Mouse (Mus musculus): ENCODE measurements around the gene Lax1. TPM values are rescaled to one million over a fixed set of nuclear protein-coding genes. Genes with fewer than 3 reads are reported as not detected.

The Lax1 gene
- polyA plus RNA-seq, 1 experiment from 2014 or later, result 0.81 TPM

DNA sequence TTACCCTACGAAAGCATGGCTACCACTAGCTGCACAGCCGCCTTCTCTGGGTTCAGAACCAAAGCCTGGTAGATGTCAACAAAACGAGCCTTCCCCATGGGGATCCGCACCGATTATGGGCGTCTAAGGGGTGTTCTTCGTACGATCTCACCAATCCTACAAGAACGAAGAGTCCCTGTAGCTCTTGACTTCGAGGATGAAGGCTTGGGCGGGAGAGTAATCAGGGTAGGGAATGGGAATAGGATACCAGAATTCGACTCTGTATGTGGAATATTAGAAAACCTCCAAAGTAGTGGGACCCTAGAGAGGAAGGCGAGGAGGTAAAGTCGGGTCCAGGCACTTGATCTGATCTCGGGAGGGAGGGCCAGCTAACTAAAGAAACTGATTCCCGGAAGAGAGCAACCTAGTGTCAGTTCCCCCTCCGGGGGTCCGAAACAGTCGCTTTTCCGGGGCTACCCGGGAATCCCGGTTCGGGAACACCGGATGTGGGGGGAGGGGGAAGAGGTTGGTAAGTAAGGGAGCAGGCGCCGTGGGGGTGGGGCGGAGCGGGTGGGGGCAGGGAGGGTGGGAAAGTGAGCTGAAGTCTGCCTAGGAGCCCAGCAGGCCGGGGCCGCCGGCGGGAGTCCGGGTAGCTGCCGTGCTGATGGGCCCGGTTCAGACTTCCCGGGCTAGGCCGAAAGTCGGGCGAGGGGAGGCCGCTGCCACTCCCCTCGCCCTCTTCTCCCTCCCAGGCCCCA is 29.3 kb downstream of the Lax1 start, which contains the start of gene Zbed6:
Zbed6 (minus strand) TSS at position 420 of the 737 bp plus-strand sequence.
- peak within 1 kb of the TSS; percentile 93 for H3K27ac ChIP-seq
- peaks cover 31% of the 10 kb centered on the region for H3K36me3 ChIP-seq
- WGBS, result under 1% methylated on average over 32 of the region's 41 CpGs
- peak; percentile 85 for ATAC-seq (replicated peaks; ENCODE audit: low FRiP score)
- peak within 1 kb of the TSS; percentile 79 for H3K4me2 ChIP-seq
- H3K4me1 ChIP-seq, result peaks cover 41% of the 10 kb centered on the region
- no peaks in the 10 kb centered on the region for H3K9me3 ChIP-seq (replicated peaks)
- H3K4me3 ChIP-seq (replicated peaks), result peak within 1 kb of the TSS; percentile 80
- H3K9ac ChIP-seq, result peak within 1 kb of the TSS; percentile 84
- H3K27me3 ChIP-seq, result no peaks in the 10 kb centered on the region

- no peak overlapping the region for H3K9ac ChIP-seq
- peaks cover 44% of the 10 kb centered on the region for H3K4me1 ChIP-seq
- no peak overlapping the region for H3K4me3 ChIP-seq (replicated peaks)
- peak overlapping the region; percentile 79; the same call in 1 of the 2 replicates for H3K4me2 ChIP-seq
- no peaks in the 10 kb centered on the region for H3K27me3 ChIP-seq
- 78% methylated on average over 3 of the region's 3 CpGs for WGBS
- H3K9me3 ChIP-seq (replicated peaks), result no peaks in the 10 kb centered on the region
- ATAC-seq (replicated peaks; ENCODE audit: low FRiP score), result no peak
- H3K36me3 ChIP-seq, result peaks cover 38% of the 10 kb centered on the region
- no peak overlapping the region for H3K27ac ChIP-seq
Observed at GRCm38 (mm10) chr1:133658878-133659277, 31.0 kb downstream of the Lax1 start.

- Histone ChIP-seq H3K36me3 (peaks cover 54% of the 10 kb centered on the region), H3K9me3 (replicated peaks) (no peaks in the 10 kb centered on the region), H3K4me2 (no peak overlapping the region), H3K4me1 (peaks cover 44% of the 10 kb centered on the region), H3K4me3 (replicated peaks) (no peak overlapping the region), H3K27me3 (no peaks in the 10 kb centered on the region), H3K27ac (no peak overlapping the region), H3K9ac (no peak overlapping the region)
- ATAC-seq (replicated peaks; ENCODE audit: low FRiP score), result no peak
- WGBS, result 38% methylated on average over 5 of the region's 5 CpGs
Observed at GRCm38 (mm10) chr1:133656811-133657210, 33.1 kb downstream of the Lax1 start.

GRCm38 (mm10) chr1:133653033-133653432 is 36.9 kb downstream of the Lax1 start:
- ATAC-seq (replicated peaks; ENCODE audit: low FRiP score), result no peak
- no peak overlapping the region for H3K27ac ChIP-seq
- H3K4me3 ChIP-seq (replicated peaks), result no peak overlapping the region
- 92% methylated on average over 1 of the region's 1 CpGs for WGBS
- H3K27me3 ChIP-seq, result no peaks in the 10 kb centered on the region
- peaks cover 59% of the 10 kb centered on the region for H3K36me3 ChIP-seq
- H3K9ac ChIP-seq, result no peak overlapping the region
- H3K4me2 ChIP-seq, result no peak overlapping the region
- peaks cover 24% of the 10 kb centered on the region for H3K4me1 ChIP-seq
- H3K9me3 ChIP-seq (replicated peaks), result no peaks in the 10 kb centered on the region

DNA sequence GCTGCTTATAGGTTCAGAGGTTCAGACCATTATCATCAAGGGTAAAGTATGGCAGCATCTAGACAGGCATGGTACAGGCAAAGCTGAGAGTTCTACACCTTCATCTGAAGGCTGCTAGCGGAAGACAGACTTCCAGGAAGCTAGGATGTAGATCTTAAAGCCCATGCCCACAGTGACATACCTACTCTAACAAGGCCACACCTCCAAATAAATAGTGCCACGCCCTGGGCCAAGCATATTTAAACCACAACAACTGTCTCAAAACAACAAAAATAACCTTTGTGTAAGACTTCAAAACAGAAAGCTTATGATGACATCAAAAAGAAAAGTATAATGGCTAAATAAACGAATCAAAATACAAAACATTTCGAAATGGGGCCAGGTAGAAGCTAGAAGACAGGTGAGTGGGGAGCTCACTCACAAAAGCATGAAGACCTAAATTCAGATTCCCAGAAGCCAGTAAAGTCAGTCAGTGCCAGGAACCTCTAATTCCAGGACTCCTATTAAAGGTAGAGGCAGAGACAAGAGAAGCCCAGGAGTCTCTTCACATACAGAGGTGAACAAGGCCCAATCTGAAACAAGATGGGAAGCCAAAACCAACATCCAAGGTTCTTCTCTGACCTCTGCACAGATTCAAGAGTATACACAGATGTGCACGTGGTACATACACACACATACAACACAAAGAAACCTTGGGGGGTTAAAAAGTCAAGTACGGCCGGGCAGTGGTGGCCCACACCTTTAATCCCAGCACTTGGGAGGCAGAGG is 39.4 kb downstream of the Lax1 start:
- Histone ChIP-seq H3K4me2 (no peak overlapping the region), H3K27me3 (no peaks in the 10 kb centered on the region), H3K36me3 (peaks cover 67% of the 10 kb centered on the region), H3K4me1 (peaks cover 3% of the 10 kb centered on the region; the same call in 1 of the 2 replicates), H3K9me3 (replicated peaks) (no peaks in the 10 kb centered on the region), H3K27ac (no peak overlapping the region), H3K4me3 (replicated peaks) (no peak overlapping the region), H3K9ac (no peak overlapping the region)
- 94% methylated on average over 7 of the region's 7 CpGs for WGBS
- no peak for ATAC-seq (replicated peaks; ENCODE audit: low FRiP score)

DNA sequence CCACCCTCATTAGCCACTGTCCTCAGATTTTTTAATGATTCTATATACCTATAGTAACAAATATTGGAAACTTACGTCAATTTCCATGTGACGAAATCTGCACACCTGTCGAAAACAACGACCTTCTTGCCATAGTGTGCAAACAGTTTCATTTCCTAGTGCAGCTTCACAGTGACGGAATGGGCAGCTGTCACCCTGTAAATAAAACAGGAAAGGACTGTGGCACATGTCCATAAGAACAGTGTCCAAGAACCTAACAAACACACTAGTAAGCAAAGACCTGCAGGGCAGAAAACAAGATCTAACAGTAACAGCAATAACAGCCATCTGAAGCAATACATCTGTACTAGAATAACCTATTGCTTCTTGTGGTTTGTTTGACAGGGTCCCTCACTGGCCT is 44.3 kb downstream of the Lax1 start:
- H3K4me3 ChIP-seq (replicated peaks), result no peak overlapping the region
- H3K36me3 ChIP-seq, result peaks cover 84% of the 10 kb centered on the region
- H3K27ac ChIP-seq, result no peak overlapping the region
- H3K9ac ChIP-seq, result no peak overlapping the region
- H3K4me2 ChIP-seq, result no peak overlapping the region
- 92% methylated on average over 5 of the region's 5 CpGs for WGBS
- no peaks in the 10 kb centered on the region for H3K27me3 ChIP-seq
- no peaks in the 10 kb centered on the region for H3K9me3 ChIP-seq (replicated peaks)
- H3K4me1 ChIP-seq, result no peaks in the 10 kb centered on the region
- ATAC-seq (replicated peaks; ENCODE audit: low FRiP score), result no peak

DNA sequence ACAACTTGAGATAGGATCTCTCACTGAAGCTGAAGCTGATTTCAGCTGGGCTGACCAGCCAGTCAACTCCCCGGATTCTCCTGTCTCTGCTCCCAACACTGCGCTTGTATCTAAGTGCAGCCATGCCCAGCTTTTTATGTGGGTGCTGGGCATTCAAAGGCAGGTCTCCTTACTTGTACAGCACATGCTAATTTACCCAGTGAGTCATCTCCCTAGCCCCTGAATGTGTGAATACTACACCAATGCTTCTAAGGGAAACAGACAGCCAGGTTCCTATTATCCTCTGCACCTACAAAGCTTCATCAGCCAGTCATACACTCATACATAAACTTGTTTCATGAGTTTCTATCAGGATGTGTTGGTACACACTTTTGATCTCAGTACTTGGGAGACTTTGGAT is 48.7 kb downstream of the Lax1 start:
- Histone ChIP-seq H3K27ac (no peak overlapping the region), H3K9ac (no peak overlapping the region), H3K4me3 (replicated peaks) (no peak overlapping the region), H3K4me2 (no peak overlapping the region), H3K9me3 (replicated peaks) (no peaks in the 10 kb centered on the region), H3K36me3 (peaks cover 98% of the 10 kb centered on the region), H3K4me1 (no peaks in the 10 kb centered on the region), H3K27me3 (no peaks in the 10 kb centered on the region)
- WGBS, result 93% methylated on average over 2 of the region's 2 CpGs
- ATAC-seq (replicated peaks; ENCODE audit: low FRiP score), result no peak

GRCm38 (mm10) chr1:133638517-133638916 is 51.4 kb downstream of the Lax1 start:
- Histone ChIP-seq H3K9me3 (replicated peaks) (no peaks in the 10 kb centered on the region), H3K9ac (no peak overlapping the region), H3K4me1 (no peaks in the 10 kb centered on the region), H3K4me2 (no peak overlapping the region), H3K27ac (no peak overlapping the region), H3K4me3 (replicated peaks) (no peak overlapping the region), H3K36me3 (peaks cover 96% of the 10 kb centered on the region), H3K27me3 (no peaks in the 10 kb centered on the region)
- 93% methylated on average over 6 of the region's 6 CpGs for WGBS
- ATAC-seq (replicated peaks; ENCODE audit: low FRiP score), result no peak

- no peak for ATAC-seq (replicated peaks; ENCODE audit: low FRiP score)
- H3K4me2 ChIP-seq, result no peak overlapping the region
- H3K36me3 ChIP-seq, result peaks cover 94% of the 10 kb centered on the region
- no peak overlapping the region for H3K27ac ChIP-seq
- H3K9ac ChIP-seq, result no peak overlapping the region
- no peaks in the 10 kb centered on the region for H3K9me3 ChIP-seq (replicated peaks)
- WGBS, result 87% methylated on average over 2 of the region's 2 CpGs
- H3K4me3 ChIP-seq (replicated peaks), result no peak overlapping the region
- no peaks in the 10 kb centered on the region for H3K27me3 ChIP-seq
- no peaks in the 10 kb centered on the region for H3K4me1 ChIP-seq
Observed at GRCm38 (mm10) chr1:133632168-133632567, 57.7 kb downstream of the Lax1 start.

Small RNA genes lying within 50 kb of the gene (microRNA-seq; reads per million reads assigned to microRNA genes)
- 0.59 reads per million for gene Mir6903

Other genes starting within 250 kb of the Lax1 start
- 699 and 775 TPM in 2 replicates for gene Snrpe, start 79.8 kb downstream of the Lax1 start, polyA plus RNA-seq (2015; fragmentation: Nextera tagmentation; extraction: Ambion mirVana)
- not detected in 2 replicates for gene Zbed6, start 29.2 kb downstream of the Lax1 start, polyA plus RNA-seq (2015; fragmentation: Nextera tagmentation; extraction: Ambion mirVana)
- gene Gm38394, start 28.8 kb downstream of the Lax1 start, polyA plus RNA-seq (2015; fragmentation: Nextera tagmentation; extraction: Ambion mirVana), result 5.1 and 5.3 TPM in 2 replicates
- gene Atp2b4, start 110.9 kb upstream of the Lax1 start, polyA plus RNA-seq (2015; fragmentation: Nextera tagmentation; extraction: Ambion mirVana), result 7.2 and 8.5 TPM in 2 replicates
- gene Optc, start 217.9 kb upstream of the Lax1 start, polyA plus RNA-seq (2015; fragmentation: Nextera tagmentation; extraction: Ambion mirVana), result 0.27 and 0.56 TPM in 2 replicates
- gene Prelp, start 231.3 kb upstream of the Lax1 start, polyA plus RNA-seq (2015; fragmentation: Nextera tagmentation; extraction: Ambion mirVana), result 1.0 and 2.2 TPM in 2 replicates

All from kidney, embryonic 15.5 days (tissue).